Mouse (Mus musculus) CH12.LX (cell line): ENCODE data around the gene Dus3l. TPM values are rescaled to one million over a fixed set of nuclear protein-coding genes. Genes with fewer than 3 reads are reported as not detected.

ENCODE experiments used
- DNase-seq: peaks from one replicate; pipeline ENCODE4 v3.0.0-alpha.2; 2013; ENCODE audit errors: extremely low read depth
- H3K27ac ChIP-seq: 2 replicates; pipeline ENCODE4 v1.5.1; 2012; ENCODE audit warnings: low read depth, mild to moderate bottlenecking, control low read depth, moderate library complexity; ENCODE audit not compliant: insufficient read depth
- H3K27me3 ChIP-seq: replicated peaks from 2 replicates; pipeline ENCODE3; 2012; ENCODE audit warnings: inconsistent platforms
- H3K36me3 ChIP-seq, 2 experiments: replicated peaks in 1 of 2; 2 replicates each; pipeline versions ENCODE3 to v1.6.1; 2012; ENCODE audit warnings: inconsistent platforms in 1 of 2, low read length in 1 of 2, mild to moderate bottlenecking in 1 of 2, mixed read lengths in 1 of 2, moderate library complexity in 1 of 2; ENCODE audit not compliant: control insufficient read depth in 1 of 2, insufficient read depth in 1 of 2
- H3K4me1 ChIP-seq, 2 experiments: 2 replicates each; pipeline ENCODE4 v1.6.1; 2012; ENCODE audit warnings: inconsistent platforms in 1 of 2, moderate library complexity in 1 of 2; ENCODE audit not compliant: insufficient read depth in 2 of 2, control insufficient read depth in 1 of 2
- H3K4me2 ChIP-seq: 2 replicates; pipeline ENCODE4 v1.6.1; 2012; ENCODE audit warnings: low read depth, mild to moderate bottlenecking, control low read depth; ENCODE audit not compliant: poor library complexity, insufficient read depth, severe bottlenecking
- H3K4me3 ChIP-seq, 3 experiments: fragments of 150-350 bp in 1 of 3; sonication (generic) in 1 of 3; replicated peaks in 1 of 3; 2 replicates each; pipeline versions ENCODE3 to v1.5.1; 2011 to 2012; ENCODE audit warnings: low read depth in 2 of 3, low read length in 2 of 3, mild to moderate bottlenecking in 2 of 3, moderate library complexity in 2 of 3, control low read depth in 1 of 3, improper control_type of control experiment in 1 of 3, inconsistent platforms in 1 of 3, mixed read lengths in 1 of 3; ENCODE audit not compliant: poor library complexity in 1 of 3
- H3K79me2 ChIP-seq: replicated peaks from 2 replicates; pipeline ENCODE4 v1.6.1; 2012; ENCODE audit warnings: mild to moderate bottlenecking, moderate library complexity; ENCODE audit not compliant: control insufficient read depth, poor library complexity, insufficient read depth, severe bottlenecking; ENCODE audit errors: extremely low read depth
- H3K9ac ChIP-seq: 2 replicates; pipeline ENCODE4 v1.6.1; 2012; ENCODE audit warnings: low read depth, mild to moderate bottlenecking, control low read depth, moderate library complexity; ENCODE audit not compliant: insufficient read depth
- H3K9me3 ChIP-seq: replicated peaks from 2 replicates; pipeline ENCODE3; 2012; ENCODE audit warnings: low read length, inconsistent platforms, mixed read lengths
- CHD1 ChIP-seq: IDR thresholded peaks from 2 replicates; pipeline ENCODE4 v1.6.1; 2012; ENCODE audit warnings: low read depth, low read length, improper control_type of control experiment, inconsistent platforms
- CHD2 ChIP-seq: IDR thresholded peaks from 2 replicates; pipeline ENCODE4 v1.6.1; 2011; ENCODE audit warnings: low read length, improper control_type of control experiment
- E2F4 ChIP-seq: IDR thresholded peaks from 2 replicates; pipeline ENCODE4 v1.6.1; 2011; ENCODE audit warnings: low read depth, low read length, improper control_type of control experiment; ENCODE audit not compliant: insufficient replicate concordance
- ELF1 ChIP-seq: IDR thresholded peaks from 2 replicates; pipeline ENCODE4 v1.6.1; 2014; ENCODE audit warnings: low read depth, mild to moderate bottlenecking, inconsistent platforms, low read length, improper control_type of control experiment
- EP300 ChIP-seq: IDR thresholded peaks from 2 replicates; pipeline ENCODE4 v1.6.1; 2011; ENCODE audit warnings: low read length, improper control_type of control experiment
- GABPA ChIP-seq: IDR thresholded peaks from 2 replicates; pipeline ENCODE4 v1.6.1; 2012; ENCODE audit warnings: low read depth, low read length, improper control_type of control experiment, inconsistent platforms; ENCODE audit not compliant: insufficient replicate concordance
- HCFC1 ChIP-seq: IDR thresholded peaks from 2 replicates; pipeline ENCODE4 v1.6.1; 2012; ENCODE audit warnings: low read depth, mild to moderate bottlenecking, inconsistent platforms, low read length, improper control_type of control experiment
- JUND ChIP-seq: conservative IDR thresholded peaks from 2 replicates; pipeline ENCODE4 v1.6.1; 2011; ENCODE audit warnings: low read depth, low read length, improper control_type of control experiment
- MAFK ChIP-seq: IDR thresholded peaks from 2 replicates; pipeline ENCODE4 v1.6.1; 2011; ENCODE audit warnings: low read length, improper control_type of control experiment; ENCODE audit not compliant: insufficient replicate concordance
- MAX ChIP-seq: IDR thresholded peaks from 2 replicates; pipeline ENCODE4 v1.6.1; 2011; ENCODE audit warnings: low read length, improper control_type of control experiment
- MAZ ChIP-seq: IDR thresholded peaks from 2 replicates; pipeline ENCODE4 v1.6.1; 2012; ENCODE audit warnings: low read depth, mild to moderate bottlenecking, inconsistent platforms, low read length, improper control_type of control experiment, moderate library complexity
- MXI1 ChIP-seq: IDR thresholded peaks from 2 replicates; pipeline ENCODE4 v1.6.1; 2011; ENCODE audit warnings: mild to moderate bottlenecking, low read depth, low read length, improper control_type of control experiment
- NELFE ChIP-seq: IDR thresholded peaks from 2 replicates; pipeline ENCODE4 v1.6.1; 2011; ENCODE audit warnings: low read depth, low read length, improper control_type of control experiment
- NRF1 ChIP-seq: IDR thresholded peaks from 2 replicates; pipeline ENCODE4 v1.6.1; 2014; ENCODE audit warnings: low read depth, mild to moderate bottlenecking, inconsistent platforms, low read length, improper control_type of control experiment, moderate library complexity
- POLR2A ChIP-seq: IDR thresholded peaks from 2 replicates; pipeline ENCODE4 v1.6.1; 2011; ENCODE audit warnings: low read depth, mild to moderate bottlenecking, improper control_type of control experiment, low read length
- POLR2AphosphoS2 ChIP-seq: IDR thresholded peaks from 2 replicates; pipeline ENCODE4 v1.6.1; 2011; ENCODE audit warnings: low read depth, low read length, improper control_type of control experiment
- SIN3A ChIP-seq: IDR thresholded peaks from 2 replicates; pipeline ENCODE4 v1.6.1; 2012; ENCODE audit warnings: low read length, improper control_type of control experiment, inconsistent platforms
- TCF12 ChIP-seq: IDR thresholded peaks from 2 replicates; pipeline ENCODE4 v1.6.1; 2014; ENCODE audit warnings: low read depth, mild to moderate bottlenecking, inconsistent platforms, low read length, improper control_type of control experiment
- ZKSCAN1 ChIP-seq: IDR thresholded peaks from 2 replicates; pipeline ENCODE4 v1.6.1; 2012; ENCODE audit warnings: low read depth, inconsistent platforms, low read length, improper control_type of control experiment, borderline replicate concordance
- ZMIZ1 ChIP-seq: IDR thresholded peaks from 2 replicates; pipeline ENCODE4 v1.6.1; 2012; ENCODE audit warnings: low read depth, mild to moderate bottlenecking, inconsistent platforms, low read length, improper control_type of control experiment
- dilution Hi-C: fragments of 300-500 bp; cut with MboI; formaldehyde crosslinking; loops from 2 replicates; pipeline ENCODE4 v1.14.3; 2020; ENCODE audit warnings: low sequenced_read_pairs; ENCODE audit not compliant: extremely low pct_unique_long_range_greater_than_20kb, extremely low pct_ligation_motif_present
- in situ Hi-C: fragments of 300-500 bp; cut with MboI; formaldehyde crosslinking; loops from 3 replicates; pipeline ENCODE4 v1.14.3; 2019; ENCODE audit warnings: low sequenced_read_pairs, low pct_ligation_motif_present, low pct_unique_long_range_greater_than_20kb, mixed read lengths
- polyA plus RNA-seq: library from polyadenylated mRNA; unstranded; fragments of >175 nt; gene quantifications from 2 replicates; pipeline ENCODE4 v1.2.1, GENCODE M21; 2012; ENCODE audit warnings: low read depth; ENCODE audit not compliant: insufficient read length
- total RNA-seq, 2 experiments: library from RNA; depleted of rRNA; stranded (reverse); fragments of 300-350 nt in 1 of 2; fragments of >200 nt in 1 of 2; gene quantifications; 2 replicates each; pipeline ENCODE4 v1.2.3; 2012 to 2014

The Dus3l gene
- total and polyA plus RNA-seq, 3 experiments, result 35.8 to 57.5 (median 54.3) TPM

DNA sequence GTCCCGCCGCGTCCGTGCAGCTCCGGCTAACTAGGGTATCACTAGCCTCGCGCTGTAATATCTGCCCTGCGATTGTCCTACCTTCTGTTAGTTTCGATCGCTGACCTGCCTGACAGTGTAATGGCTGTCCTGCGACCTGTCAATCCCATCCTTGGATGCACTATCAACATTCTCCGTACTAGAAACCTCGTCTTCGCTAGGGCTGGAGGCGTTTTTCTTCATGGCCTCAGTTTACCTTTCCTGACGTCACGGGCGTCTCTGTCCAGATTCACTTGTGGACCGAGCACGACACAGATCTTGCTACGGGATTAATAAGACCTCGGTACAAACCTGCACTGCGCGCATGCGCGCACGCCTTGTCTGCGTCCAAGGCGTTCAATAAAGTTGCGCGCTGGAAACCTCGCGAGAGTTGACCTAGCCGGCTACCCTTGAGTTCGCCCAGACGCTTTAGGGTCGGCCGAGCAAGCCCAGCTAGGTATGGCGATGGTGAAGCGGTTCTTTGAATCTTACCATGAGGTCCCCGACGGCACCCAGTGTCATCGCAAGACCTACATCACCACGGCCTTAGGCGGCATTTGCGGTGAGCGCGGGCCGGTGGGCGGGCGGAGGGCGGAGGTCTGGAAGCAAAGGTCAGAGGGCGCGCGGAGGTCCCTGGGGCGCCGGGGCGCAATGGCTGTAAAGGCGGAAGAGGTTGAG lies 47.0 kb upstream of the Dus3l start, which contains the start of the genes Ndufa11 and Vmac:
Gene Ndufa11, plus strand, starts transcription at position 405 of the 696 bp plus-strand sequence.
Gene Vmac, minus strand, starts transcription at position 660 of the 696 bp plus-strand sequence.
- Histone ChIP-seq H3K4me1 (peaks cover 17 to 28% of the 10 kb centered on the region in 2 experiments), H3K27me3 (no peaks in the 10 kb centered on the region), H3K27ac (peak within 1 kb of the TSS; percentile 59), H3K79me2 (peaks cover 20% of the 10 kb centered on the region), H3K4me3 (peak within 1 kb of the TSS; percentile 80 to 96 (median 95)), H3K9ac (peak within 1 kb of the TSS; percentile 74), H3K9me3 (no peaks in the 10 kb centered on the region), H3K36me3 (peaks cover 23 to 55% of the 10 kb centered on the region in 2 experiments), H3K4me2 (peak within 1 kb of the TSS; percentile 64)
- dilution Hi-C loops, result no loop called here
- in situ Hi-C loops, result loop anchor here (5.0 kb wide), 1 partner anchor 35 kb away; no protein-coding TSS in a partner anchor
- TF ChIP-seq POLR2A, result peak; percentile 96
- peak; percentile 72 for TF ChIP-seq TCF12
- peak; percentile 67 for TF ChIP-seq MXI1
- peak; percentile 82 for TF ChIP-seq HCFC1
- TF ChIP-seq ELF1, result peak; percentile 66
- peak; percentile 85 for TF ChIP-seq NELFE
- TF ChIP-seq MAZ, result no peak
- peak; percentile 72 for TF ChIP-seq ZMIZ1
- TF ChIP-seq SIN3A, result peak; percentile 95
- TF ChIP-seq ZKSCAN1, result no peak
- peak; percentile 100 for TF ChIP-seq CHD2
- no peak for TF ChIP-seq CHD1
- peak; percentile 91 for TF ChIP-seq NRF1
- 0 out of 2 replicates have a peak, but pooled peaks have one; percentile 32 for TF ChIP-seq POLR2AphosphoS2
- peak; percentile 98 for DNase-seq

DNA sequence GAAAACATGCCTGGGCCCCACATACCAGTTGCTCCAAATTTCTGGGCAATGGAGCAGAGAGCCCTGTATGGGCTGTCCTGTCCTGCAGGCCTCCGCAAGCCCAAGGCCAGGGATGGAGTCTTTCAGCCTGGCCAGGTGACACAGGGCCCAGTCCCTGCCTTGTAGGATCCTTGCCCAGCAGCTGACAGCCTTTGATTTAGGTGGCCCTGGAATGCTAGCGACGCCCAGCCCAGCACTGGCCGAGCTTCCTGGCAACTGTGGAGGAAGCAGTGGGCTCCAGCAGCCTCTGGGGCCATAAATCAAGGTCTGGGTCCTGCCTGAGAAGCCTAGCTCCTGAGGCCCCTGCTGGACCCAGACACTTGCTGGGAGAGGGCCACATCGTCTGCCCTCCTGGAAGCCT lies 42.1 kb upstream of the Dus3l start:
- Histone ChIP-seq H3K4me2 (no peak overlapping the region), H3K27ac (no peak overlapping the region), H3K4me1 (peaks cover 15 to 28% of the 10 kb centered on the region in 2 experiments), H3K36me3 (peaks cover 30 to 56% of the 10 kb centered on the region in 2 experiments), H3K79me2 (peaks cover 20% of the 10 kb centered on the region), H3K9ac (no peak overlapping the region), H3K4me3 (no peak overlapping the region), H3K9me3 (no peaks in the 10 kb centered on the region), H3K27me3 (no peaks in the 10 kb centered on the region)
- no peak for DNase-seq
- in situ Hi-C loops (no loop called here), dilution Hi-C loops (no loop called here)
- TF ChIP-seq CHD1 (no peak), ZMIZ1 (no peak), ZKSCAN1 (no peak), POLR2A (no peak), MAX (no peak), POLR2AphosphoS2 (no peak), NELFE (no peak), MAFK (no peak), EP300 (no peak), E2F4 (no peak), GABPA (no peak), JUND (no peak)
